ENCODE assay signal across 29 mouse cellular contexts in the genomic region with DNA sequence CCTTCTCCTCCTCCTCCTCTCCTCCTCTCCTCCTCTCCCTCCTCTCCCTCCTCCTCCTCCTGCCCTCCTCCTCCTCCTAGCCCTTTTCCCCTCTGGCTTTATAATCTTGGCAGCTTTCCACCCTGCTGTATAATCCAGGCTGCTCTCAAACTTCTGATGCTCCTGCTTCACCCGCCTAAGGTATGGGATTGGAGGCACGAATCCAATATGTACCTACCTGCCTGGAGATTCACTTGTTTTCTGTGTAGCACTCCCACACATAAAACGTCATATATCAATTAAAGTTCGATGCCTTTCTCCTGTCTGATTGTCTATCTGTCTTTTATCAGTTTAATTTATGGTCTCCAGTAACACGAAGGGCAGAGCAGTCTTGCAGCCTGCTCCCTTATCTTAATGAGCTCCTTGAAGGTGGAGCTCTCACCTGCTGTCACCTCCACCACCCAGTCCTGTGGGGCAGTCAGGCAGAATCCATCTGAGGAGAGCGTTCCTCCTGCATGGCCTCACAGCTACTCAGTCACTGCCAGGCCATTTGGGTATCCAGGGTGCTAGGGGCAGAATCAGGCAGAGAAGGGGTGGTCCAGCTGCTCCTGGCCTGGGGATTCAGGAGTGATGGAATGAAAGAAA. TPM values are rescaled to one million over a fixed set of nuclear protein-coding genes. Genes with fewer than 3 reads are reported as not detected.
DNase-seq lines count a peak whose midpoint lies in the region; ATAC-seq and TF ChIP-seq lines count a peak whose summit lies in the region.
"Had no signal": no experiment of that assay in that cellular context is flagged by ENCODE, and none has a peak within 500 bp of the region (broad histone marks: within the 10 kb centered on the region; RNA-seq: fewer than 3 reads in every experiment).

No protein-coding gene starts in this region.

- no peak overlapping the region for H3K4me3 ChIP-seq in kidney, adult 2 months (ENCODE audit: insufficient read depth, low read depth, low read length)
- no peak overlapping the region for H3K4me3 ChIP-seq in midbrain, embryonic 15.5 days
- no peak overlapping the region for H3K4me3 ChIP-seq in midbrain, embryonic 13.5 days (replicated peaks)
- no peak overlapping the region for H3K4me3 ChIP-seq in intestine, postnatal 0 days (ENCODE audit: low read depth, low read length)
- H3K4me3 ChIP-seq in stomach, embryonic 16.5 days (replicated peaks; ENCODE audit: low read length), result no peak overlapping the region
- no peak overlapping the region for H3K4me3 ChIP-seq in liver, postnatal 0 days (ENCODE audit: low read depth, low read length)
- H3K4me3 ChIP-seq: embryonic facial prominence, embryonic 15.5 days; forebrain, embryonic 13.5 days; hindbrain, embryonic 13.5 days; layer of hippocampus, adult 2 months; left cerebral cortex, adult 2 months; limb, embryonic 12.5 days; liver, embryonic 15.5 days; midbrain, embryonic 10.5 days had no signal

- TF ChIP-seq POLR2A in kidney, adult 2 months (IDR thresholded peaks at IDR 0.05; ENCODE audit: low read depth, low read length), result no peak

- TF ChIP-seq EP300 in liver, postnatal 0 days (IDR thresholded peaks at IDR 0.05; ENCODE audit: low read depth), result no peak

- no peaks in the 10 kb centered on the region for H3K27me3 ChIP-seq in kidney, adult 2 months (replicated peaks; ENCODE audit: control insufficient read depth, insufficient read depth, low read length)
- no peaks in the 10 kb centered on the region for H3K27me3 ChIP-seq in midbrain, embryonic 15.5 days (replicated peaks)
- no peaks in the 10 kb centered on the region for H3K27me3 ChIP-seq in midbrain, embryonic 13.5 days
- H3K27me3 ChIP-seq in intestine, postnatal 0 days (replicated peaks; ENCODE audit: control insufficient read depth, insufficient read depth, low read length), result no peaks in the 10 kb centered on the region; the same call in 1 of the 2 replicates
- no peaks in the 10 kb centered on the region for H3K27me3 ChIP-seq in stomach, embryonic 16.5 days (ENCODE audit: control insufficient read depth, insufficient read depth, low read length)
- H3K27me3 ChIP-seq in liver, postnatal 0 days (ENCODE audit: insufficient read depth, low read length), result no peaks in the 10 kb centered on the region
- H3K27me3 ChIP-seq: embryonic facial prominence, embryonic 15.5 days; forebrain, embryonic 13.5 days; hindbrain, embryonic 13.5 days; limb, embryonic 12.5 days had no signal

- WGBS in kidney, adult 2 months, result 39% methylated on average over 6 of the region's 6 CpGs
- WGBS in midbrain, embryonic 15.5 days, result 64% methylated on average over 6 of the region's 6 CpGs
- WGBS in midbrain, embryonic 13.5 days, result 71% methylated on average over 6 of the region's 6 CpGs
- WGBS in intestine, postnatal 0 days, result 14% methylated on average over 6 of the region's 6 CpGs
- 20% methylated on average over 6 of the region's 6 CpGs for WGBS in stomach, embryonic 16.5 days
- 44% methylated on average over 6 of the region's 6 CpGs for WGBS in liver, postnatal 0 days (ENCODE audit: insufficient replicate concordance)

- no peaks in the 10 kb centered on the region for H3K9me3 ChIP-seq in midbrain, embryonic 15.5 days
- H3K9me3 ChIP-seq in midbrain, embryonic 13.5 days, result no peaks in the 10 kb centered on the region
- H3K9me3 ChIP-seq in intestine, postnatal 0 days (ENCODE audit: control insufficient read depth), result no peaks in the 10 kb centered on the region
- H3K9me3 ChIP-seq in stomach, embryonic 16.5 days (replicated peaks; ENCODE audit: control insufficient read depth, low read length), result no peaks in the 10 kb centered on the region
- no peaks in the 10 kb centered on the region for H3K9me3 ChIP-seq in liver, postnatal 0 days (ENCODE audit: low read length)
- H3K9me3 ChIP-seq: embryonic facial prominence, embryonic 15.5 days; forebrain, embryonic 13.5 days; hindbrain, embryonic 13.5 days; limb, embryonic 12.5 days; liver, embryonic 15.5 days; midbrain, embryonic 10.5 days had no signal

- no peak overlapping the region for H3K27ac ChIP-seq in kidney, adult 2 months (ENCODE audit: insufficient read depth, low read depth, low read length)
- 0 out of 2 replicates have a peak overlapping the region, but pooled peaks have one; percentile 8 for H3K27ac ChIP-seq in midbrain, embryonic 15.5 days
- no peak overlapping the region for H3K27ac ChIP-seq in midbrain, embryonic 13.5 days
- H3K27ac ChIP-seq in intestine, postnatal 0 days (ENCODE audit: low read depth, low read length), result no peak overlapping the region
- peak overlapping the region; percentile 1; the same call in 1 of the 2 replicates for H3K27ac ChIP-seq in stomach, embryonic 16.5 days (ENCODE audit: low read length)
- no peak overlapping the region for H3K27ac ChIP-seq in liver, postnatal 0 days (ENCODE audit: low read depth)
- H3K27ac ChIP-seq: embryonic facial prominence, embryonic 15.5 days; forebrain, embryonic 13.5 days; hindbrain, embryonic 13.5 days; layer of hippocampus, adult 2 months; left cerebral cortex, adult 2 months; limb, embryonic 12.5 days; liver, embryonic 15.5 days; midbrain, embryonic 10.5 days had no signal

- peak; percentile 17 for DNase-seq in kidney, adult 2 months
- DNase-seq in kidney, postnatal 36 days, result no peak
- no peak for DNase-seq in liver, postnatal 0 days
- no peak for DNase-seq in heart, adult 9 months (ENCODE audit: low spot score in 2 of 2)
- DNase-seq: adrenal gland, postnatal 25 days; B cell, adult 2 months; gastrocnemius, postnatal 10 days; heart, postnatal 4 days; kidney, adult 9 months; kidney, postnatal 14 days; right cerebral cortex, postnatal 25 days; spleen, adult 18-20 months; thymus, postnatal 14 days had no signal

- no peak overlapping the region for H3K4me2 ChIP-seq in midbrain, embryonic 15.5 days
- no peak overlapping the region for H3K4me2 ChIP-seq in midbrain, embryonic 13.5 days (replicated peaks)
- H3K4me2 ChIP-seq in intestine, postnatal 0 days (replicated peaks; ENCODE audit: low read depth), result no peak overlapping the region
- H3K4me2 ChIP-seq in stomach, embryonic 16.5 days (ENCODE audit: low read depth, low read length), result no peak overlapping the region
- no peak overlapping the region for H3K4me2 ChIP-seq in liver, postnatal 0 days (ENCODE audit: low read depth, low read length)
- H3K4me2 ChIP-seq: embryonic facial prominence, embryonic 15.5 days; forebrain, embryonic 13.5 days; heart, embryonic 11.5 days; hindbrain, embryonic 13.5 days; limb, embryonic 12.5 days; liver, embryonic 15.5 days had no signal

- ATAC-seq in midbrain, embryonic 15.5 days (replicated peaks), result no peak
- no peak for ATAC-seq in midbrain, embryonic 13.5 days
- ATAC-seq in intestine, postnatal 0 days, result peak; percentile 54
- peak; percentile 27; the same call in 1 of the 2 replicates for ATAC-seq in stomach, embryonic 16.5 days (ENCODE audit: insufficient read depth, low FRiP score)
- no peak for ATAC-seq in liver, postnatal 0 days
- ATAC-seq: forebrain, embryonic 13.5 days had no signal

- no peaks in the 10 kb centered on the region for H3K36me3 ChIP-seq in kidney, adult 2 months (ENCODE audit: control insufficient read depth, insufficient read depth, low read length)
- H3K36me3 ChIP-seq in midbrain, embryonic 15.5 days (replicated peaks), result no peaks in the 10 kb centered on the region
- no peaks in the 10 kb centered on the region for H3K36me3 ChIP-seq in midbrain, embryonic 13.5 days
- H3K36me3 ChIP-seq in intestine, postnatal 0 days (ENCODE audit: control insufficient read depth, insufficient read depth), result no peaks in the 10 kb centered on the region
- no peaks in the 10 kb centered on the region for H3K36me3 ChIP-seq in stomach, embryonic 16.5 days (ENCODE audit: control insufficient read depth, insufficient read depth, low read length)
- no peaks in the 10 kb centered on the region for H3K36me3 ChIP-seq in liver, postnatal 0 days (replicated peaks; ENCODE audit: insufficient read depth, low read length)
- H3K36me3 ChIP-seq: embryonic facial prominence, embryonic 15.5 days; hindbrain, embryonic 13.5 days; limb, embryonic 12.5 days; liver, embryonic 15.5 days; midbrain, embryonic 10.5 days had no signal

- TF ChIP-seq CTCF in kidney, adult 2 months (conservative IDR thresholded peaks at IDR 0.05; ENCODE audit: insufficient read depth, insufficient read length, low read depth, low read length), result no peak
- no peak for TF ChIP-seq CTCF in intestine, postnatal 0 days (IDR thresholded peaks at IDR 0.05; ENCODE audit: low read depth)
- TF ChIP-seq CTCF in liver, postnatal 0 days (IDR thresholded peaks at IDR 0.05; ENCODE audit: low read depth), result no peak

- H3K9ac ChIP-seq in midbrain, embryonic 15.5 days, result no peak overlapping the region
- no peak overlapping the region for H3K9ac ChIP-seq in midbrain, embryonic 13.5 days (replicated peaks)
- H3K9ac ChIP-seq in intestine, postnatal 0 days (ENCODE audit: low read depth, low read length), result no peak overlapping the region
- H3K9ac ChIP-seq in stomach, embryonic 16.5 days (ENCODE audit: low read length), result no peak overlapping the region
- H3K9ac ChIP-seq in liver, postnatal 0 days (replicated peaks), result no peak overlapping the region
- H3K9ac ChIP-seq: embryonic facial prominence, embryonic 15.5 days; forebrain, embryonic 13.5 days; hindbrain, embryonic 13.5 days; limb, embryonic 12.5 days; liver, embryonic 15.5 days had no signal

- no peaks in the 10 kb centered on the region for H3K4me1 ChIP-seq in kidney, adult 2 months (ENCODE audit: control insufficient read depth, insufficient read depth, low read length)
- no peaks in the 10 kb centered on the region for H3K4me1 ChIP-seq in midbrain, embryonic 15.5 days
- no peaks in the 10 kb centered on the region for H3K4me1 ChIP-seq in midbrain, embryonic 13.5 days (replicated peaks)
- H3K4me1 ChIP-seq in intestine, postnatal 0 days (replicated peaks; ENCODE audit: control insufficient read depth, insufficient read depth, low read length), result peaks cover 3% of the 10 kb centered on the region; the same call in 1 of the 2 replicates
- H3K4me1 ChIP-seq in stomach, embryonic 16.5 days (ENCODE audit: control insufficient read depth, insufficient read depth, low read length), result peaks cover 5% of the 10 kb centered on the region
- no peaks in the 10 kb centered on the region for H3K4me1 ChIP-seq in liver, postnatal 0 days (ENCODE audit: insufficient read depth)
- H3K4me1 ChIP-seq: forebrain, embryonic 13.5 days; hindbrain, embryonic 13.5 days; limb, embryonic 12.5 days; liver, embryonic 15.5 days; midbrain, embryonic 10.5 days had no signal

RNA-seq across cellular contexts. Expression of gene Elf3, which starts 33.3 kb away (rescaled TPM):
- polyA plus RNA-seq in kidney, adult 2 months (2012; rRNA removed), result 23.1 and 25.0 TPM in 2 replicates
- 0.15 and 0.19 TPM in 2 replicates for polyA plus RNA-seq in midbrain, embryonic 15.5 days (2015; fragmentation: Nextera tagmentation; extraction: Ambion mirVana)
- 0.16 and 0.34 TPM in 2 replicates for polyA plus RNA-seq in midbrain, embryonic 13.5 days (2015; fragmentation: Nextera tagmentation; extraction: Ambion mirVana)
- polyA plus RNA-seq in intestine, postnatal 0 days (2015; fragmentation: Nextera tagmentation; extraction: Ambion mirVana), result 159 and 164 TPM in 2 replicates
- 161 and 211 TPM in 2 replicates for polyA plus RNA-seq in stomach, embryonic 16.5 days (2015; fragmentation: Nextera tagmentation; extraction: Ambion mirVana)
- polyA plus RNA-seq in liver, postnatal 0 days (2015; fragmentation: Nextera tagmentation; extraction: Ambion mirVana), result 0.59 and 0.67 TPM in 2 replicates

RNA-seq across cellular contexts. Expression of gene Gpr37l1, which starts 57.6 kb away (rescaled TPM):
- polyA plus RNA-seq in kidney, adult 2 months (2012; rRNA removed), result 0.75 and 0.98 TPM in 2 replicates
- 0.87 and 1.2 TPM in 2 replicates for polyA plus RNA-seq in midbrain, embryonic 15.5 days (2015; fragmentation: Nextera tagmentation; extraction: Ambion mirVana)
- 0.13 and 0.17 TPM in 2 replicates for polyA plus RNA-seq in midbrain, embryonic 13.5 days (2015; fragmentation: Nextera tagmentation; extraction: Ambion mirVana)
- 1.7 and 2.0 TPM in 2 replicates for polyA plus RNA-seq in intestine, postnatal 0 days (2015; fragmentation: Nextera tagmentation; extraction: Ambion mirVana)
- 0.90 and 1.3 TPM in 2 replicates for polyA plus RNA-seq in stomach, embryonic 16.5 days (2015; fragmentation: Nextera tagmentation; extraction: Ambion mirVana)
- not detected in 2 replicates for polyA plus RNA-seq in liver, postnatal 0 days (2015; fragmentation: Nextera tagmentation; extraction: Ambion mirVana)
- polyA plus RNA-seq: embryonic facial prominence, embryonic 15.5 days; forebrain, embryonic 13.5 days; heart, embryonic 11.5 days; heart, postnatal 0 days; limb, embryonic 12.5 days; liver, adult 2 months; liver, embryonic 15.5 days; lung, embryonic 16.5 days; midbrain, embryonic 10.5 days had no signal

RNA-seq across cellular contexts. Expression of gene Rnpep, which starts 58.8 kb away (rescaled TPM):
- polyA plus RNA-seq in kidney, adult 2 months (2012; rRNA removed), result 28.7 and 29.1 TPM in 2 replicates
- 103 and 107 TPM in 2 replicates for polyA plus RNA-seq in midbrain, embryonic 15.5 days (2015; fragmentation: Nextera tagmentation; extraction: Ambion mirVana)
- 87.7 and 102 TPM in 2 replicates for polyA plus RNA-seq in midbrain, embryonic 13.5 days (2015; fragmentation: Nextera tagmentation; extraction: Ambion mirVana)
- 136 and 141 TPM in 2 replicates for polyA plus RNA-seq in intestine, postnatal 0 days (2015; fragmentation: Nextera tagmentation; extraction: Ambion mirVana)
- polyA plus RNA-seq in stomach, embryonic 16.5 days (2015; fragmentation: Nextera tagmentation; extraction: Ambion mirVana), result 129 and 131 TPM in 2 replicates
- polyA plus RNA-seq in liver, postnatal 0 days (2015; fragmentation: Nextera tagmentation; extraction: Ambion mirVana), result 20.0 TPM in 2 replicates

Comparison
In these comparisons a context has a peak if more than half of its experiments do, and no peak if none do; other contexts are left out.
1. H3K27ac ChIP-seq: peak in midbrain, embryonic 15.5 days (single experiment) and stomach, embryonic 16.5 days (single experiment); none in kidney, adult 2 months (single experiment), midbrain, embryonic 13.5 days (single experiment), intestine, postnatal 0 days (single experiment) and liver, postnatal 0 days (single experiment).
2. ATAC-seq: peak in intestine, postnatal 0 days (single experiment) and stomach, embryonic 16.5 days (single experiment); none in midbrain, embryonic 15.5 days (single experiment), midbrain, embryonic 13.5 days (single experiment) and liver, postnatal 0 days (single experiment).
3. RNA of gene Elf3, which starts 33.3 kb away (polyA plus RNA-seq): 159 to 164 TPM in intestine, postnatal 0 days, 161 to 211 TPM in stomach, embryonic 16.5 days and 23.1 to 25.0 TPM in kidney, adult 2 months; 0.59 to 0.67 TPM in liver, postnatal 0 days, 0.15 to 0.19 TPM in midbrain, embryonic 15.5 days and 0.16 to 0.34 TPM in midbrain, embryonic 13.5 days; every median in the first group is over 10 times any median in the second.